Mouse (Mus musculus): ENCODE results near the gene Rasl10b.

- TF ChIP-seq CTCF (IDR thresholded peaks at IDR 0.05; ENCODE audit: low read depth, low read length) (no peak), POLR2A (IDR thresholded peaks at IDR 0.05; ENCODE audit: extremely low read depth, insufficient read depth, low read length) (no peak)
Observed at GRCm38 (mm10) chr11:83451281-83451680, 42.3 kb downstream of the Rasl10b start.
